Comparison of ENCODE assay signal across 27 mouse cellular contexts in genomic region chr19:14090106-14090505, GRCm38 (mm10).
DNase-seq lines count a peak whose midpoint lies in the region; ATAC-seq and TF ChIP-seq lines count a peak whose summit lies in the region.
"Had no signal": no experiment of that assay in that cellular context is flagged by ENCODE, and none has a peak within 500 bp of the region (broad histone marks: within the 10 kb centered on the region; RNA-seq: fewer than 3 reads in every experiment).

No protein-coding gene starts in this region.

- no peaks in the 10 kb centered on the region for H3K4me1 ChIP-seq in midbrain, embryonic 11.5 days (ENCODE audit: control insufficient read depth, insufficient read depth, low read length)
- no peaks in the 10 kb centered on the region for H3K4me1 ChIP-seq in midbrain, postnatal 0 days (ENCODE audit: insufficient read depth, low read length)
- H3K4me1 ChIP-seq: forebrain, embryonic 12.5 days; forebrain, embryonic 15.5 days; heart, embryonic 10.5 days; heart, embryonic 13.5 days had no signal

- H3K27me3 ChIP-seq in midbrain, embryonic 11.5 days (ENCODE audit: control insufficient read depth, insufficient read depth, low read length) = no peaks in the 10 kb centered on the region
- no peaks in the 10 kb centered on the region for H3K27me3 ChIP-seq in midbrain, postnatal 0 days (ENCODE audit: insufficient read depth, low read length)
- H3K27me3 ChIP-seq: embryonic facial prominence, embryonic 13.5 days; forebrain, embryonic 12.5 days; forebrain, embryonic 15.5 days had no signal

- no peak for TF ChIP-seq CTCF in midbrain, postnatal 0 days (IDR thresholded peaks at IDR 0.05)

- H3K36me3 ChIP-seq in midbrain, embryonic 11.5 days (ENCODE audit: control insufficient read depth, insufficient read depth, low read length) = no peaks in the 10 kb centered on the region
- no peaks in the 10 kb centered on the region for H3K36me3 ChIP-seq in midbrain, postnatal 0 days (ENCODE audit: insufficient read depth, low read length)
- H3K36me3 ChIP-seq: embryonic facial prominence, embryonic 10.5 days; embryonic facial prominence, embryonic 13.5 days; forebrain, embryonic 12.5 days; forebrain, embryonic 15.5 days; heart, embryonic 10.5 days; heart, embryonic 13.5 days had no signal

- no peaks in the 10 kb centered on the region for H3K9me3 ChIP-seq in midbrain, embryonic 11.5 days (ENCODE audit: control insufficient read depth, low read length)
- H3K9me3 ChIP-seq in midbrain, postnatal 0 days (ENCODE audit: low read length) = no peaks in the 10 kb centered on the region
- H3K9me3 ChIP-seq: embryonic facial prominence, embryonic 10.5 days; embryonic facial prominence, embryonic 13.5 days; forebrain, embryonic 12.5 days; forebrain, embryonic 15.5 days; heart, embryonic 10.5 days; heart, embryonic 13.5 days had no signal

- H3K9ac ChIP-seq in midbrain, embryonic 11.5 days (ENCODE audit: low read length) = no peak overlapping the region
- H3K9ac ChIP-seq in midbrain, postnatal 0 days (replicated peaks; ENCODE audit: low read length, poor library complexity, severe bottlenecking) = no peak overlapping the region
- H3K9ac ChIP-seq: embryonic facial prominence, embryonic 13.5 days; forebrain, embryonic 12.5 days; forebrain, embryonic 15.5 days; heart, embryonic 13.5 days; hindbrain, embryonic 14.5 days had no signal

- H3K27ac ChIP-seq in midbrain, embryonic 11.5 days (ENCODE audit: low read depth, low read length) = no peak overlapping the region
- no peak overlapping the region for H3K27ac ChIP-seq in midbrain, postnatal 0 days (ENCODE audit: low read depth, low read length)
- H3K27ac ChIP-seq: embryonic facial prominence, embryonic 10.5 days; embryonic facial prominence, embryonic 13.5 days; forebrain, embryonic 12.5 days; forebrain, embryonic 15.5 days; heart, adult 2 months; heart, embryonic 10.5 days; heart, embryonic 13.5 days; hindbrain, embryonic 14.5 days had no signal

- DNase-seq in kidney, adult 11 months = peak; percentile 18
- no peak for DNase-seq in kidney, postnatal 10 days
- peak; percentile 21 to 24 for DNase-seq in kidney, adult 8-10 months
- no peak for DNase-seq in kidney, postnatal 4 days
- DNase-seq in midbrain, embryonic 11.5 days (ENCODE audit: low spot score, missing footprints) = peak; percentile 44
- no peak for DNase-seq in midbrain, postnatal 0 days (ENCODE audit: low spot score)
- DNase-seq: adrenal gland, adult 8-10 months; adrenal gland, postnatal 25 days; cerebellum, adult 11-12 months; cerebellum, adult 8-10 months; cerebellum, postnatal 10 days; cerebellum, postnatal 36 days; embryo, embryonic 11 days; gastrocnemius, postnatal 10 days; gastrocnemius, postnatal 36 days; heart, adult 2 months; heart, postnatal 14 days; heart, postnatal 4 days had no signal

- no peak overlapping the region for H3K4me3 ChIP-seq in midbrain, embryonic 11.5 days (ENCODE audit: low read depth, low read length)
- no peak overlapping the region for H3K4me3 ChIP-seq in midbrain, postnatal 0 days (ENCODE audit: low read depth, low read length)
- H3K4me3 ChIP-seq: embryonic facial prominence, embryonic 10.5 days; embryonic facial prominence, embryonic 13.5 days; erythroblast, embryonic 14.5 days; forebrain, embryonic 12.5 days; forebrain, embryonic 15.5 days; heart, adult 2 months; heart, embryonic 10.5 days; heart, embryonic 13.5 days had no signal

- no peak overlapping the region for H3K4me2 ChIP-seq in midbrain, embryonic 11.5 days
- H3K4me2 ChIP-seq in midbrain, postnatal 0 days (ENCODE audit: low read depth, low read length, poor library complexity, severe bottlenecking) = no peak overlapping the region
- H3K4me2 ChIP-seq: embryonic facial prominence, embryonic 13.5 days; forebrain, embryonic 12.5 days; forebrain, embryonic 15.5 days; heart, embryonic 13.5 days; hindbrain, embryonic 14.5 days had no signal

- WGBS in midbrain, embryonic 11.5 days = 91% methylated on average over 3 of the region's 3 CpGs
- 94% methylated on average over 3 of the region's 3 CpGs for WGBS in midbrain, postnatal 0 days

- no peak for ATAC-seq in midbrain, embryonic 11.5 days (ENCODE audit: low FRiP score)
- no peak for ATAC-seq in midbrain, postnatal 0 days (ENCODE audit: low FRiP score)
- ATAC-seq: activated CD4-positive, CD25-positive, alpha-beta regulatory T cell, adult 4 months; forebrain, embryonic 15.5 days had no signal

Comparison
In these comparisons a context has a peak if more than half of its experiments do, and no peak if none do; other contexts are left out.
1. DNase-seq: peak in kidney, adult 11 months (single experiment), kidney, adult 8-10 months (2 of 2) and midbrain, embryonic 11.5 days (single experiment); none in kidney, postnatal 10 days (single experiment), kidney, postnatal 4 days (0 of 2) and midbrain, postnatal 0 days (single experiment).